Mouse (Mus musculus): ENCODE results near the gene Siah3. TPM values are rescaled to one million over a fixed set of nuclear protein-coding genes. Genes with fewer than 3 reads are reported as not detected.

Gene Siah3
- polyA plus RNA-seq, 1 experiment, result 8.6 TPM

GRCm38 (mm10) chr14:75505126-75505840, 49.5 kb downstream of the Siah3 start:
- DNase-seq (ENCODE audit: low read depth), result peak; percentile 95
- TF ChIP-seq POLR2A (IDR thresholded peaks at IDR 0.05; ENCODE audit: borderline replicate concordance, extremely low read depth, insufficient read depth, insufficient read length, poor library complexity, severe bottlenecking) (no peak), CTCF (IDR thresholded peaks at IDR 0.05; ENCODE audit: borderline replicate concordance, extremely low read depth, insufficient read depth, insufficient read length) (no peak)

GRCm38 (mm10) chr14:75506246-75506645, 50.5 kb downstream of the Siah3 start:
- TF ChIP-seq CTCF (IDR thresholded peaks at IDR 0.05; ENCODE audit: borderline replicate concordance, extremely low read depth, insufficient read depth, insufficient read length) (no peak), POLR2A (IDR thresholded peaks at IDR 0.05; ENCODE audit: borderline replicate concordance, extremely low read depth, insufficient read depth, insufficient read length, poor library complexity, severe bottlenecking) (no peak)
- no peak for DNase-seq (ENCODE audit: low read depth)

- no peak for DNase-seq (ENCODE audit: low read depth)
- no peak for TF ChIP-seq POLR2A (IDR thresholded peaks at IDR 0.05; ENCODE audit: borderline replicate concordance, extremely low read depth, insufficient read depth, insufficient read length, poor library complexity, severe bottlenecking)
- no peak for TF ChIP-seq CTCF (IDR thresholded peaks at IDR 0.05; ENCODE audit: borderline replicate concordance, extremely low read depth, insufficient read depth, insufficient read length)
These were observed 54.3 kb downstream of the Siah3 start for GRCm38 (mm10) chr14:75510125-75510524.

- TF ChIP-seq POLR2A (IDR thresholded peaks at IDR 0.05; ENCODE audit: borderline replicate concordance, extremely low read depth, insufficient read depth, insufficient read length, poor library complexity, severe bottlenecking), result no peak
- no peak for TF ChIP-seq CTCF (IDR thresholded peaks at IDR 0.05; ENCODE audit: borderline replicate concordance, extremely low read depth, insufficient read depth, insufficient read length)
- DNase-seq (ENCODE audit: low read depth), result no peak
These were observed 57.2 kb downstream of the Siah3 start for GRCm38 (mm10) chr14:75512946-75513345.

GRCm38 (mm10) chr14:75516161-75516560, 60.4 kb downstream of the Siah3 start:
- TF ChIP-seq POLR2A (IDR thresholded peaks at IDR 0.05; ENCODE audit: borderline replicate concordance, extremely low read depth, insufficient read depth, insufficient read length, poor library complexity, severe bottlenecking), result no peak
- no peak for TF ChIP-seq CTCF (IDR thresholded peaks at IDR 0.05; ENCODE audit: borderline replicate concordance, extremely low read depth, insufficient read depth, insufficient read length)
- DNase-seq (ENCODE audit: low read depth), result no peak

- peak; percentile 94 for DNase-seq (ENCODE audit: low read depth)
- TF ChIP-seq CTCF (IDR thresholded peaks at IDR 0.05; ENCODE audit: borderline replicate concordance, extremely low read depth, insufficient read depth, insufficient read length) (no peak), POLR2A (IDR thresholded peaks at IDR 0.05; ENCODE audit: borderline replicate concordance, extremely low read depth, insufficient read depth, insufficient read length, poor library complexity, severe bottlenecking) (no peak)
These were observed 61.3 kb downstream of the Siah3 start for GRCm38 (mm10) chr14:75516917-75517595.

- peak; percentile 90 for DNase-seq (ENCODE audit: low read depth)
- TF ChIP-seq CTCF (IDR thresholded peaks at IDR 0.05; ENCODE audit: borderline replicate concordance, extremely low read depth, insufficient read depth, insufficient read length) (no peak), POLR2A (IDR thresholded peaks at IDR 0.05; ENCODE audit: borderline replicate concordance, extremely low read depth, insufficient read depth, insufficient read length, poor library complexity, severe bottlenecking) (no peak)
These were observed 62.6 kb downstream of the Siah3 start for GRCm38 (mm10) chr14:75518196-75518887.

GRCm38 (mm10) chr14:75518899-75519298, 63.1 kb downstream of the Siah3 start:
- no peak for TF ChIP-seq POLR2A (IDR thresholded peaks at IDR 0.05; ENCODE audit: borderline replicate concordance, extremely low read depth, insufficient read depth, insufficient read length, poor library complexity, severe bottlenecking)
- no peak for TF ChIP-seq CTCF (IDR thresholded peaks at IDR 0.05; ENCODE audit: borderline replicate concordance, extremely low read depth, insufficient read depth, insufficient read length)
- DNase-seq (ENCODE audit: low read depth), result no peak

GRCm38 (mm10) chr14:75519668-75520067, 63.9 kb downstream of the Siah3 start:
- no peak for TF ChIP-seq CTCF (IDR thresholded peaks at IDR 0.05; ENCODE audit: borderline replicate concordance, extremely low read depth, insufficient read depth, insufficient read length)
- TF ChIP-seq POLR2A (IDR thresholded peaks at IDR 0.05; ENCODE audit: borderline replicate concordance, extremely low read depth, insufficient read depth, insufficient read length, poor library complexity, severe bottlenecking), result no peak
- no peak for DNase-seq (ENCODE audit: low read depth)

GRCm38 (mm10) chr14:75524648-75525047, 68.9 kb downstream of the Siah3 start:
- no peak for TF ChIP-seq POLR2A (IDR thresholded peaks at IDR 0.05; ENCODE audit: borderline replicate concordance, extremely low read depth, insufficient read depth, insufficient read length, poor library complexity, severe bottlenecking)
- TF ChIP-seq CTCF (IDR thresholded peaks at IDR 0.05; ENCODE audit: borderline replicate concordance, extremely low read depth, insufficient read depth, insufficient read length), result no peak
- no peak for DNase-seq (ENCODE audit: low read depth)

GRCm38 (mm10) chr14:75525376-75526145, 69.8 kb downstream of the Siah3 start:
- TF ChIP-seq POLR2A (IDR thresholded peaks at IDR 0.05; ENCODE audit: borderline replicate concordance, extremely low read depth, insufficient read depth, insufficient read length, poor library complexity, severe bottlenecking), result no peak
- no peak for TF ChIP-seq CTCF (IDR thresholded peaks at IDR 0.05; ENCODE audit: borderline replicate concordance, extremely low read depth, insufficient read depth, insufficient read length)
- no peak for DNase-seq (ENCODE audit: low read depth)

Data from brain, embryonic 14.5 days (tissue).